Mouse (Mus musculus) adrenal gland, postnatal 25 days (tissue): Measurements from ENCODE around the gene Pax5. TPM values are rescaled to one million over a fixed set of nuclear protein-coding genes. Genes with fewer than 3 reads are reported as not detected.
"Not testable (repeated sequence)": the region's sequence is repeated elsewhere in the genome, so short reads cannot be mapped to it uniquely, and the experiment has no call there.

ENCODE experiments used
- DNase-seq: peaks from one replicate; pipeline ENCODE4 v3.0.0; 2021; ENCODE audit warnings: mixed read lengths
- long read RNA-seq: library from polyadenylated mRNA; stranded (forward); transcript quantifications from one replicate; pipeline ENCODE4 v2.0.0, GENCODE M21; 2021
- total RNA-seq: library from RNA; stranded (reverse); gene quantifications from 2 replicates; pipeline ENCODE4 v1.2.3, GENCODE M21; 2021

The Pax5 gene
- 0.48 and 1.4 TPM in 2 replicates for total RNA-seq
- long read RNA-seq: 0 reads

- no peak for DNase-seq
Observed at GRCm38 (mm10) chr4:44709740-44710700, at the start of gene Pax5. Gene Pax5 (minus strand): TSS chr4:44710487.

GRCm38 (mm10) chr4:44757131-44757530 is 46.8 kb upstream of the Pax5 start:
- not testable (repeated sequence) for DNase-seq

- DNase-seq: peak; percentile 89
Observed at GRCm38 (mm10) chr4:44756134-44756951, 46.1 kb upstream of the Pax5 start.

GRCm38 (mm10) chr4:44755553-44756133 is 45.4 kb upstream of the Pax5 start, which contains the start of gene Zcchc7:
Gene Zcchc7 (plus strand): TSS chr4:44755877.
- DNase-seq: no peak

- DNase-seq: no peak
Observed at GRCm38 (mm10) chr4:44740471-44740870, 30.2 kb upstream of the Pax5 start.

GRCm38 (mm10) chr4:44721237-44721636 is 10.9 kb upstream of the Pax5 start:
- DNase-seq: no peak

- no peak for DNase-seq
Observed at GRCm38 (mm10) chr4:44720046-44720445, 9.8 kb upstream of the Pax5 start.

GRCm38 (mm10) chr4:44717676-44718075 is 7.4 kb upstream of the Pax5 start:
- DNase-seq: no peak

- no peak for DNase-seq
Observed at GRCm38 (mm10) chr4:44716391-44716790, 6.1 kb upstream of the Pax5 start.

GRCm38 (mm10) chr4:44715621-44716160 is 5.4 kb upstream of the Pax5 start:
- DNase-seq: no peak

GRCm38 (mm10) chr4:44714111-44714621 is 3.9 kb upstream of the Pax5 start:
- DNase-seq: no peak

- no peak for DNase-seq
Observed at GRCm38 (mm10) chr4:44713554-44714051, 3.3 kb upstream of the Pax5 start.

GRCm38 (mm10) chr4:44712786-44713553 is 2.7 kb upstream of the Pax5 start:
- no peak for DNase-seq

- no peak for DNase-seq
Observed at GRCm38 (mm10) chr4:44712051-44712700, 1.9 kb upstream of the Pax5 start.

- no peak for DNase-seq
Observed at GRCm38 (mm10) chr4:44711136-44711900, 1.0 kb upstream of the Pax5 start.

- DNase-seq: no peak
Observed at GRCm38 (mm10) chr4:44710701-44711097, 412 bp upstream of the Pax5 start.

- no peak for DNase-seq
Observed at GRCm38 (mm10) chr4:44709091-44709695, 1.1 kb downstream of the Pax5 start.

- no peak for DNase-seq
Observed at GRCm38 (mm10) chr4:44708311-44708710, 2.0 kb downstream of the Pax5 start.

GRCm38 (mm10) chr4:44706865-44707264 is 3.4 kb downstream of the Pax5 start:
- DNase-seq: no peak
